Mouse (Mus musculus) liver, adult 2 months (tissue): Measurements from ENCODE around the gene Aqp11.

Experiments
- CTCF ChIP-seq: fragments of 200-500 bp; IDR thresholded peaks from 2 replicates; pipeline ENCODE4 v1.5.1; 2011; ENCODE audit warnings: low read depth, low read length, control low read depth
- POLR2A ChIP-seq: fragments of 200-500 bp; IDR thresholded peaks from 2 replicates; pipeline ENCODE4 v1.6.1; 2011; ENCODE audit warnings: low read length, control low read depth; ENCODE audit not compliant: insufficient read depth; ENCODE audit errors: extremely low read depth

DNA sequence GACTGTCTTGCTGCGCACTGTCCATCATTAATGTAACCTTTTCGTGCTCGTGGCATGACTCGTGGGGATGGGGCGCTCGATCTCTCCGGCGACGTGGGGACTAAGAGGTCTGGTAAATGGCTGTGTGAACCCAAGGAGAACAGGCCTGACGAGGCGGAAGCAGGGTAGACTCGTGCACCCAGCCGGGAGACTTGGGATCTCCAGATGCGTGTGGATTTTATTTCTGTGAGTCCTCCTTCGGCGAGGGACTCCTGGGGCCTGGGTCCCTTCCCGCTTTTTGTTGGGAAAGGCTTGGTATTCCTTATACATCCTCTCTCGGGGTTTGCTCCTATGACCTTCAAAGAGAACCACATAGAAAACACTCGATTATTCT lies 42.0 kb downstream of the Aqp11 start:
- TF ChIP-seq POLR2A (no peak), CTCF (no peak)
